Mouse (Mus musculus) gonadal fat pad, adult 2 months (tissue): ENCODE measurements around the gene Shc3. TPM values are rescaled to one million over a fixed set of nuclear protein-coding genes. Genes with fewer than 3 reads are reported as not detected.

ENCODE experiments used
- DNase-seq: peaks from one replicate; pipeline ENCODE4 v3.0.0-alpha.2; 2012; ENCODE audit warnings: low read depth
- polyA plus RNA-seq: library from polyadenylated mRNA; depleted of rRNA; stranded (reverse); fragments of >200 nt; gene quantifications from 2 replicates; pipeline ENCODE4 v1.2.3, GENCODE M21; 2012

Gene Shc3
- polyA plus RNA-seq, 1 experiment: 0.34 TPM

DNA sequence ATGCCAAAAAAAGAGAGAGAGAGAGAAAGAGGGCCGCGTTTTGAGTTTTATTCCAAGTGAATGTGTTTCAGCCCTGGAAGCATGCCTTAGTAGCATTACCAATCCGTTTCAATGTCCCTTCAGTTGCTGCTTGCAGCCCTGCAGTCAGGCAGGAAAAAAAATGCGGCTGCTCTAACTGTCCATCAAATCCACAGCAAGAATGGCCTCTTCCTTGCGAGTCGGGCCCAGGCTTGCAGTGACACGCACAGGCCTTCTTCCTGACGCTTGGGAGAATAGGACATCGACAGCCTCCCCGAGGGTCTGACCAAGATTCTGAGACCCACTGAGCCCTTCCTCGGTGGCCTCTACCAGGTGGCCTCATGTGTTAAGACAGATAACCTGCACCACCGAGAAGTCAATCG is 718 bp downstream of the Shc3 start:
- DNase-seq: no peak

- DNase-seq: no peak
Observed at GRCm38 (mm10) chr13:51567411-51567851, 1.8 kb downstream of the Shc3 start.

DNA sequence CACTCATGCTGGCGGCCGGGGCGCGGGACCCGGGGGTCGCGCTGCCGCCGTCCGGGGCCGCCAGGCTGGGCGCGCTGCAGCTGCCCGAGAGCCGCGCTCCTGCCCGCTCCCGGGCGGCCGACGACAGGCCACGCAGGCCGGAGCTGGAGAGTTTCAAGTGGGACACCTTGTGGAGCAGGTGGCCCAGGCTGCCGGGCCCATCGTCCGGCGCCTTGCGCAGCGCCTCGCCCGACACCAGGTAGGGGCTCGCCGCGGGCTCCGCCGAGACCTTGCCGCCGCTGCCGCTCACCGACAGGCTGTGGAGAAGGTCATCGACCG is 2.2 kb downstream of the Shc3 start:
- no peak for DNase-seq

GRCm38 (mm10) chr13:51566371-51567077 is 2.7 kb downstream of the Shc3 start:
- no peak for DNase-seq

DNA sequence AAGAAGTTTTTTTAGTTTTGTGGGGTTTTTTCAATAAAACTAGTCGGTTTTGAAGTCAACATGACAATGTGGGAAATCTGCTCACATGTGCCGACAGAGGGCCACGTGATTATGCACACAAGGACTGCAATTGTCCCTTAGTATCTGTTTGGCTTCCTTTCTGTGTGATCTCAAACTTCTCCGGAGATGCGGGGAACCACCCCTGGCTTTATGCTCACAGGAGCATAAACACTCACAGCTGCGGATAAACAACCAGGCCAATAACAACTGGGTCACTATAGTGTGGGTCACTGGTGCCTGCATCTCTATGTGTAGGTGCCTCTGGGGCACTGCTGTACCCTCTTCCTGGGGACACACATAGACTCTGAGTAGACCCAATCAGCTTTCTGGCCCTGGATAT is 4.5 kb downstream of the Shc3 start:
- DNase-seq: no peak

DNA sequence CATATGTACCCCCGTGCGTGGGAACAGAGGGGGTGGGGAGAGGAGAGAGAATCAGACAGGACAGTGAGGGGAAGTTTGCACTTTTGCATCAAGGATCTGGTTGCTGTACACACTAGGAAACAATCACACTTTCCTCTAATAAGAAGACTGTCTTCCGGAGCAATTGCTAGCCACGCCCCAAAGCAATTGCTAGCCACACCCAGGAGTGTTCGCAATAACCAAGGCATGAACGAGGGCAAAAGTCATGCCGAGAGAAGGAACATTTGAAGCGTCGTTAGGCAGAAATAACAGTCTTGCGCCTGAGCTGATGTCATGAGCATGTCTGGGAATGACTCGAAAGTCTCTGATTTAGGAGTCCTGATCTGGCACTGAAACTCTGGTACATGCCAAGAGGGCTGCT is 15.9 kb downstream of the Shc3 start:
- DNase-seq: no peak

GRCm38 (mm10) chr13:51552233-51552632 is 17.0 kb downstream of the Shc3 start:
- DNase-seq: no peak

DNA sequence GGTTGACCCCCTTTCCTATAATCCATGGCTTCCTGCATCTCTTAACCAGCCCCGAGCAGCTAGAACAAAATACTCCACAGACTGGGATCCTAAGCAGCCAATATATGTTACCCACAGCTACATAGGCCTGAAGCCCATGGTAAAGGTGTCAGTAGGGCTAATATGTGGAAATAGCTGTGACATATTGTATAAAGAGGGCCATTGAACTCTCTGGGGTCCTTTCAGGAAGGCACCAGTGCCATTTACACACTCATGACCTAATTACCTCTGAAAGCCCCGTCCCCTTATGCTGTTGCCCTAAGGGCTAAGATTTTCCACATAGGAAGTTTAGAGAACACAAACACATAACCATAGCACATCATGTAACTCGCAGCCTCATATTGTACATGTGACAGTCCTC is 17.4 kb downstream of the Shc3 start:
- no peak for DNase-seq

GRCm38 (mm10) chr13:51539816-51540215 is 29.4 kb downstream of the Shc3 start:
- no peak for DNase-seq

GRCm38 (mm10) chr13:51535326-51535725 is 33.9 kb downstream of the Shc3 start:
- no peak for DNase-seq

DNA sequence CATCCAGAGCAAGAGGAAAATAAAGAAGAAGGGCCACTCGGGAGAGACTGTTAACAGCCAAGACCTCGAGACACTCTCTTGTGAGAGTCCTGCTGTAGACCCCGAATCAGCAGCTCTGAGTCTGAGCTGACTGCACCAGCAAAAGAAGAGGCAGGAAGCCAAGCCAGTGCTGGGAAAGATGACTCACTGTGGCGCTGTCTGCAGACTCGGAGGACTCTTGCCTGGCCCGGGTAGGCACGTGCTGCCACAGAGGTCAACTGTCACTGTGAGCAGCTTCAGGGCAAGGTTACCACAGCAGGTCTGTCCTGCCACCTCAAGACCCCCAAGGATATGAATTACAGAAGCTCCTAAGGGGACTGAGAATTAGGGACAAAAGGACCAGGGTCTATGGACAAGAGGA is 42.7 kb downstream of the Shc3 start:
- no peak for DNase-seq

DNA sequence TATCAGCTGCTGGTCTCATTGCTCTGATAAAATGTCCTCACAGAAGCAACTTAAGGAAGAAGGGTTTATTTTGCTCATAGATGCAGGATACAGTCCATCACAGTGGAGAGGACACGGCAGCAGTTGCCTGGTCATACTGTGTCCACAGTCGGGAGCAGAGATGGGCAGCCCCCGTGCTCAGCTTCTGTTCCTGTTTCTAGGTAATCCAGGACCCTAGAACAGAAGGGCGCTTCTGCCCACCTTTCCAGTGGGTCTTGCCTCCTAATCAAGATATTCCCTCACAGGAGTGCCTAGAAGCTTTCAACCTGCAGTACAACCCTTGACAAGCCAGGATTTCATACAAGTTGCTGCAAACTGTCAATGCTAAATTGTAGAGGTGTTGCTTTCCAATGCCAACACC is 44.9 kb downstream of the Shc3 start:
- DNase-seq: no peak

DNA sequence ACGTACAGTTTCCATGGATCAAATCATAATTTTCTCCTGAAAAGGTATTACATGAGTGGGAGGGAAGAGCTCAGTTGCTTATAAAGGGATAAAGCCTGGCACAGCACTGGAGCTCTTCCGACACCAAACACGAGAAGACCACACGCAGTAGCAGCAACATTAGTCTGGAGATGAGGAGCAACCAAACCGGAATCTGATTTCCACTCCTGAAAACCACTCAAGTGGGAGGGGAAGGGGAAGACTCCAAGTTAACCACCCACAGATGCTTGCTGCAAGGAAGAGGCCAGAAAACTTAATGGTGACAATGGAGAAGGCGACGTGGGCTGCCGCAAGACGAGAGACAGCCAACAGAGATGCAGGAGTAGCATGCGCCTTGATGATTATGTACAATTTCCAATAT is 45.9 kb downstream of the Shc3 start:
- DNase-seq: no peak

DNA sequence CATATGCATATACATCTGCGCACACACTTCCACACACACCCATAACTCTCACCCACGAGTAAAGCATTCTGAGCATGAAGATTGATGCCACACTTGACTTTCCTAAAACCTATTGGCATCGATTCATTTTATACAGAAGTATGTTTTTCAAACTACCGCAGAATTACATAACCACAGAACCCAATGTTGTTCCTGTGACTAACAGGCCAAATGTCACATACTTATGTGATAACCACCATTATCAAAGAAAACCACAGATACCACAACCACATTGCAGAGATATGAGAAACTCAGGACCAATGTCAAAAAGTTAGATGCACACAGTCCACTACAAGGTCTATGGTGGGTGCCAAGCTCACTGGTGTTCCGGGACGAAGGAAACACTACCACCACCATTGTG is 50.3 kb downstream of the Shc3 start:
- DNase-seq: no peak

- no peak for DNase-seq
Observed at GRCm38 (mm10) chr13:51517943-51518342, 51.3 kb downstream of the Shc3 start.

GRCm38 (mm10) chr13:51508836-51509235 is 60.4 kb downstream of the Shc3 start:
- no peak for DNase-seq

DNA sequence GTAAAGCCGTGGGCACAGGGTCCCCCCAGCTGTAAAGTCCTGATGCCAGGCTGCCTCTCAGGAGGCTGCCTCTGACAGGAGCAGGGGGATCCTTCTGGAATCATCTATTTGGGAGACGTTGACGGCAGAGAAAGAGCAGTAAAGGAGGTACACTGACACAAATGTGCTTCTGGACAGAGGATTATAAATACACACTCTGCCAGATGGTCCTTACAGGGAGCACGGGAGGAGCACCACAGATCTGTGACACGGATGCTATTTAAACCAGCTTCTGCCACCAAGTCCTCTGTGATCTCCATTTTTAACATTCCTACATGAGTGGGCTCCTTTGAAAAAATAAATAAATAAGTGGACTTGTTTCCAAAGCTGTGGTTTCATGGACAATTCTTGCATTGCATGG is 63.5 kb downstream of the Shc3 start:
- no peak for DNase-seq

- no peak for DNase-seq
Observed at GRCm38 (mm10) chr13:51499769-51500168, 69.5 kb downstream of the Shc3 start.

- no peak for DNase-seq
Observed at GRCm38 (mm10) chr13:51493676-51494075, 75.5 kb downstream of the Shc3 start.

GRCm38 (mm10) chr13:51491649-51492435 is 77.4 kb downstream of the Shc3 start:
- DNase-seq: no peak

GRCm38 (mm10) chr13:51490195-51490594 is 79.0 kb downstream of the Shc3 start:
- no peak for DNase-seq

DNA sequence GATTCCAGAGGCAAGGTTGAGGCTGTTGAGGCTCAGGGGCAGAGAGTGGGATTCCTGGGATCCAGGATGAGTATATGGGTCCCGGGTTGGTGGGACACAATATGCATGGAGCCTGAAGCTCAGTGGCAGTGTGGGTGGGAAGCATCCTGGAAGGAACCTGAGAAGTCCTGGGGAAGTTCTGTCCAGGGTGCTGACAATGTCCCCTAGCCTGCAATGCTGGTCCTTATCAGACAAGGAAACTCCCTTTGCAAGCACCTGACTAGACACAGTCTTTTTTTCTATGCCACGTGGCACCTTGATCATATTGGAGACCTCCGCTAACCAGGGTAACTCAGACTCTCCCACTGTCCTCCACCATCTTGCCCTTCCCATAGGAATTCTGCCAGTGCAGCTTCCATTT is 80.3 kb downstream of the Shc3 start:
- DNase-seq: no peak

DNA sequence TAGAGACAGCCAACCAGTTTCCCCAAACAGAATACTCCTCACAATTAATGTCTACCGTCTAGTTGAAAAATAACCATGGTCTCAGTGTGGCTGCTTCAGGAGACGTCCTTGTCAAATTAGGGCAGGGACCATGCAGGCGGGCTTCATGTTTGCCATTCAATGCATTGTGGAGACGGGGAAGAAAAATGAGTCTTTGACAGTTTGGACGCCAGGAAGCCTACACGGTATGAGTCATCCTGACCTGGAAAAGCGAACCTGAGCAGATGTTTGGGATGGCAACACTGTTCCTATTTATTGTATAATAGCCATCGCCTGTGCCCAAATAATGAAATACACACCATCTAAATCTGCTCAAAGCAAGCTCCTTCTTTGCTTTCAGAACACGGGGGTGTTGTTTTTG is 83.9 kb downstream of the Shc3 start:
- no peak for DNase-seq

DNA sequence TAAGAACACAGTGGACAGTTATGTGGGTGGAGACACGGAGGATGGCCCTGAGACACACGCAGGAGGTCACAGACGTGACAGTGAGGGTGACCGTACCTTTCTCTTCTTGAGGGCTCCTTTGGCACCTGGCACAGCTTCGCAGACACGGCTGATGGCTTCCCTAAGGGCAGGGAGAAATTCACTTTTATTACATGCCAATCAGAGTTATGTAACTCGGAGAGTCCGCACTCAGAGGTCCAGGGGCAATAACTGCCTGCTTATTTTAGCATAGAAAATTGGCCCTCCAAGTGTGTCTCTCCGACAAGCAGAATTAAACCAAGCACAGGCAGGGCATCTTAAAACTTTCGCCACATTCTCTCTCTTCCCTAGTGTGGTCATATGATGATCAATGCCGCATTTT is 86.4 kb downstream of the Shc3 start:
- no peak for DNase-seq
